Mouse (Mus musculus): Measurements from ENCODE around the gene E130114P18Rik. TPM values are rescaled to one million over a fixed set of nuclear protein-coding genes. Genes with fewer than 3 reads are reported as not detected.

E130114P18Rik gene
- polyA plus RNA-seq, 1 experiment from 2014 or later, result 6.3 TPM

DNA sequence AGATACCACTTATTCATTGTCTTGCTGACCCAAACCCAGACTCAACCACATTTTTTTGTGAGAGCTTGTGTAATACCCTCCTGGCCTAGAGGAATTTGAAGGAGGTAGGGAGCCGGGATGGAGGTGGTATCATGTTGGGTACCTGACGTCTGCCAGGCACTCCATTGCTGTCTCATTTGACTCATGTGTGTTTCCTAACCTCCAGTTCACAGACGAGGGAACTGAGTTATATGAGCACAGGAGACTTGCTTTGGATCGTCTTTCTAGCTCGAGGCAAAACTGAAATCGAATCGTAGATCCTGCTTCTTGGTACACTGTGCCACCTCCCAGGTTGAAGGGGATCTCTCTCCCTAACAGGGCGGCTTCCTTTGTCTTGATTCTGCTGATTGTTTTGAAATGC is 41.2 kb upstream of the E130114P18Rik start:
- Histone ChIP-seq H3K4me1 (ENCODE audit: control insufficient read depth, insufficient read depth, low read length) (peaks cover 5% of the 10 kb centered on the region; the same call in 1 of the 2 replicates), H3K27ac (ENCODE audit: low read length) (no peak overlapping the region), H3K4me2 (replicated peaks; ENCODE audit: low read depth, low read length) (no peak overlapping the region), H3K27me3 (ENCODE audit: control insufficient read depth, insufficient read depth, low read length) (no peaks in the 10 kb centered on the region), H3K9ac (replicated peaks; ENCODE audit: low read depth, low read length) (no peak overlapping the region), H3K36me3 (ENCODE audit: control insufficient read depth, insufficient read depth, low read length) (no peaks in the 10 kb centered on the region), H3K9me3 (ENCODE audit: control insufficient read depth, low read depth, low read length) (no peaks in the 10 kb centered on the region), H3K4me3 (ENCODE audit: low read depth, low read length) (no peak overlapping the region)
- ATAC-seq (ENCODE audit: insufficient number of reproducible peaks, insufficient read depth, low FRiP score, low read depth), result no peak
- WGBS, result 89% methylated on average over 8 of the region's 8 CpGs

DNA sequence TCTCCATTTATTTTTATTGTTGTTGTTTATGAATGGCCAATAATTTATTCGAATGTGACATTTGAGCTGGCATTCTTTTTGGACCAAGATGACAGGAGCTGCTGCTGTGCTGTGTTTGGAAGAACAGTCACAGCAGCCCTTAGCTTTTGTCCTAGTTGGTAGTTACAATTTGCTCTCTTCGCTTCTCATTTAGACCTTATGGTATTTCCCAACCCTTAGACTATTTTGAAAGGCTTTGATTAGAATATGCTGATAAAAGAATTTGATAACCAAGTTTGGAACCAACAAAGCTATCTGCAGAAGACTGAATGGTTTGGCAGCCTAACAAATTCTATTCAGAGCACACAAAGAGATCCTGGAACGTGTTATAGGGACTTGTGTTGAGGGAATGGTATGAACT is 40.6 kb upstream of the E130114P18Rik start:
- no peaks in the 10 kb centered on the region for H3K9me3 ChIP-seq (ENCODE audit: control insufficient read depth, low read depth, low read length)
- H3K27me3 ChIP-seq (ENCODE audit: control insufficient read depth, insufficient read depth, low read length), result no peaks in the 10 kb centered on the region
- no peak overlapping the region for H3K27ac ChIP-seq (ENCODE audit: low read length)
- H3K9ac ChIP-seq (replicated peaks; ENCODE audit: low read depth, low read length), result no peak overlapping the region
- WGBS, result 85% methylated on average over 3 of the region's 3 CpGs
- peaks cover 2% of the 10 kb centered on the region; the same call in 1 of the 2 replicates for H3K4me1 ChIP-seq (ENCODE audit: control insufficient read depth, insufficient read depth, low read length)
- H3K4me2 ChIP-seq (replicated peaks; ENCODE audit: low read depth, low read length), result no peak overlapping the region
- no peaks in the 10 kb centered on the region for H3K36me3 ChIP-seq (ENCODE audit: control insufficient read depth, insufficient read depth, low read length)
- ATAC-seq (ENCODE audit: insufficient number of reproducible peaks, insufficient read depth, low FRiP score, low read depth), result no peak
- H3K4me3 ChIP-seq (ENCODE audit: low read depth, low read length), result no peak overlapping the region

GRCm38 (mm10) chr4:97817741-97818140 is 39.9 kb upstream of the E130114P18Rik start:
- no peaks in the 10 kb centered on the region for H3K27me3 ChIP-seq (ENCODE audit: control insufficient read depth, insufficient read depth, low read length)
- no peaks in the 10 kb centered on the region for H3K36me3 ChIP-seq (ENCODE audit: control insufficient read depth, insufficient read depth, low read length)
- no peak overlapping the region for H3K27ac ChIP-seq (ENCODE audit: low read length)
- H3K4me1 ChIP-seq (ENCODE audit: control insufficient read depth, insufficient read depth, low read length), result peaks cover 2% of the 10 kb centered on the region; the same call in 1 of the 2 replicates
- H3K4me2 ChIP-seq (replicated peaks; ENCODE audit: low read depth, low read length), result no peak overlapping the region
- no peak overlapping the region for H3K4me3 ChIP-seq (ENCODE audit: low read depth, low read length)
- ATAC-seq (ENCODE audit: insufficient number of reproducible peaks, insufficient read depth, low FRiP score, low read depth), result no peak
- no peak overlapping the region for H3K9ac ChIP-seq (replicated peaks; ENCODE audit: low read depth, low read length)
- WGBS, result 86% methylated on average over 1 of the region's 1 CpGs
- no peaks in the 10 kb centered on the region for H3K9me3 ChIP-seq (ENCODE audit: control insufficient read depth, low read depth, low read length)

DNA sequence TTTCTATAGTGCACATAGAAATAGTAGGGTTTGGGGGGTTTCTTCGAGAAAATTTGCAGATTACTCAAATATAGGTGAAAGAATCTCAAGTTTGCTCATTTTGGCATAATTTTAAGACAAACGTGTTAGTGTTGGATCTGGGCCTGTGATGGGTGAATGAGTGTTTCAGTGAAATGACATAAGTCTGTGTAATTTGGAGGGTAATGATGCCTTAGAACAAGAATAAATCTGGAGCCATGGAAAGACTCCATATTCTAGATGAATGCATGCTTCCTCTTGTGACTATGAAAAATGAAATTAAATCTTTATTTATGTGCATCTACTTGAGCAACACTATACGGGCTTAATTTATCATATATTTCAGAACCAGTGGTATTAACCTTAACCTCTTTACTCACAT is 38.9 kb upstream of the E130114P18Rik start:
- no peak overlapping the region for H3K4me3 ChIP-seq (ENCODE audit: low read depth, low read length)
- H3K27ac ChIP-seq (ENCODE audit: low read length), result no peak overlapping the region
- no peak overlapping the region for H3K9ac ChIP-seq (replicated peaks; ENCODE audit: low read depth, low read length)
- no peaks in the 10 kb centered on the region for H3K36me3 ChIP-seq (ENCODE audit: control insufficient read depth, insufficient read depth, low read length)
- H3K27me3 ChIP-seq (ENCODE audit: control insufficient read depth, insufficient read depth, low read length), result no peaks in the 10 kb centered on the region
- ATAC-seq (ENCODE audit: insufficient number of reproducible peaks, insufficient read depth, low FRiP score, low read depth), result no peak
- no peaks in the 10 kb centered on the region for H3K9me3 ChIP-seq (ENCODE audit: control insufficient read depth, low read depth, low read length)
- H3K4me1 ChIP-seq (ENCODE audit: control insufficient read depth, insufficient read depth, low read length), result peaks cover 2% of the 10 kb centered on the region; the same call in 1 of the 2 replicates
- WGBS, result 75% methylated on average over 3 of the region's 3 CpGs
- H3K4me2 ChIP-seq (replicated peaks; ENCODE audit: low read depth, low read length), result no peak overlapping the region

GRCm38 (mm10) chr4:97816001-97816400 is 38.1 kb upstream of the E130114P18Rik start:
- Histone ChIP-seq H3K4me3 (ENCODE audit: low read depth, low read length) (no peak overlapping the region), H3K4me1 (ENCODE audit: control insufficient read depth, insufficient read depth, low read length) (no peaks in the 10 kb centered on the region), H3K4me2 (replicated peaks; ENCODE audit: low read depth, low read length) (no peak overlapping the region), H3K27me3 (ENCODE audit: control insufficient read depth, insufficient read depth, low read length) (no peaks in the 10 kb centered on the region), H3K9ac (replicated peaks; ENCODE audit: low read depth, low read length) (no peak overlapping the region), H3K36me3 (ENCODE audit: control insufficient read depth, insufficient read depth, low read length) (no peaks in the 10 kb centered on the region), H3K9me3 (ENCODE audit: control insufficient read depth, low read depth, low read length) (no peaks in the 10 kb centered on the region), H3K27ac (ENCODE audit: low read length) (no peak overlapping the region)
- no peak for ATAC-seq (ENCODE audit: insufficient number of reproducible peaks, insufficient read depth, low FRiP score, low read depth)

- 91% methylated on average over 7 of the region's 7 CpGs for WGBS
These were observed 36.6 kb upstream of the E130114P18Rik start for GRCm38 (mm10) chr4:97814515-97814914.

GRCm38 (mm10) chr4:97813996-97814395 is 36.1 kb upstream of the E130114P18Rik start:
- 50% methylated on average over 4 of the region's 4 CpGs for WGBS
- ATAC-seq (ENCODE audit: insufficient number of reproducible peaks, insufficient read depth, low FRiP score, low read depth), result no peak
- Histone ChIP-seq H3K4me2 (replicated peaks; ENCODE audit: low read depth, low read length) (no peak overlapping the region), H3K4me1 (ENCODE audit: control insufficient read depth, insufficient read depth, low read length) (0 out of 2 replicates have a peak, but pooled peaks cover 3% of the 10 kb centered on the region), H3K9ac (replicated peaks; ENCODE audit: low read depth, low read length) (no peak overlapping the region), H3K9me3 (ENCODE audit: control insufficient read depth, low read depth, low read length) (no peaks in the 10 kb centered on the region), H3K27ac (ENCODE audit: low read length) (no peak overlapping the region), H3K4me3 (ENCODE audit: low read depth, low read length) (no peak overlapping the region), H3K36me3 (ENCODE audit: control insufficient read depth, insufficient read depth, low read length) (no peaks in the 10 kb centered on the region), H3K27me3 (ENCODE audit: control insufficient read depth, insufficient read depth, low read length) (no peaks in the 10 kb centered on the region)

More at GRCm38 (mm10) chr4:97814515-97814914, 36.6 kb upstream of the E130114P18Rik start:
- Histone ChIP-seq H3K4me2 (replicated peaks; ENCODE audit: low read depth, low read length) (no peak overlapping the region), H3K4me3 (ENCODE audit: low read depth, low read length) (no peak overlapping the region), H3K27me3 (ENCODE audit: control insufficient read depth, insufficient read depth, low read length) (no peaks in the 10 kb centered on the region), H3K4me1 (ENCODE audit: control insufficient read depth, insufficient read depth, low read length) (no peaks in the 10 kb centered on the region), H3K27ac (ENCODE audit: low read length) (no peak overlapping the region), H3K9me3 (ENCODE audit: control insufficient read depth, low read depth, low read length) (no peaks in the 10 kb centered on the region), H3K9ac (replicated peaks; ENCODE audit: low read depth, low read length) (no peak overlapping the region), H3K36me3 (ENCODE audit: control insufficient read depth, insufficient read depth, low read length) (no peaks in the 10 kb centered on the region)
- no peak for ATAC-seq (ENCODE audit: insufficient number of reproducible peaks, insufficient read depth, low FRiP score, low read depth)

GRCm38 (mm10) chr4:97813035-97813434 is 35.2 kb upstream of the E130114P18Rik start:
- WGBS, result 70% methylated on average over 5 of the region's 5 CpGs
- H3K9ac ChIP-seq (replicated peaks; ENCODE audit: low read depth, low read length), result no peak overlapping the region
- H3K9me3 ChIP-seq (ENCODE audit: control insufficient read depth, low read depth, low read length), result no peaks in the 10 kb centered on the region
- no peak for ATAC-seq (ENCODE audit: insufficient number of reproducible peaks, insufficient read depth, low FRiP score, low read depth)
- no peak overlapping the region; the same call in 1 of the 2 replicates for H3K27ac ChIP-seq (ENCODE audit: low read length)
- H3K27me3 ChIP-seq (ENCODE audit: control insufficient read depth, insufficient read depth, low read length), result no peaks in the 10 kb centered on the region
- 0 out of 2 replicates have a peak, but pooled peaks cover 3% of the 10 kb centered on the region for H3K4me1 ChIP-seq (ENCODE audit: control insufficient read depth, insufficient read depth, low read length)
- no peak overlapping the region for H3K4me3 ChIP-seq (ENCODE audit: low read depth, low read length)
- H3K36me3 ChIP-seq (ENCODE audit: control insufficient read depth, insufficient read depth, low read length), result no peaks in the 10 kb centered on the region
- H3K4me2 ChIP-seq (replicated peaks; ENCODE audit: low read depth, low read length), result no peak overlapping the region

GRCm38 (mm10) chr4:97810348-97810939 is 32.6 kb upstream of the E130114P18Rik start:
- Histone ChIP-seq H3K4me3 (ENCODE audit: low read depth, low read length) (no peak overlapping the region), H3K4me1 (ENCODE audit: control insufficient read depth, insufficient read depth, low read length) (peaks cover 7% of the 10 kb centered on the region), H3K9me3 (ENCODE audit: control insufficient read depth, low read depth, low read length) (no peaks in the 10 kb centered on the region), H3K27me3 (ENCODE audit: control insufficient read depth, insufficient read depth, low read length) (no peaks in the 10 kb centered on the region), H3K4me2 (replicated peaks; ENCODE audit: low read depth, low read length) (no peak overlapping the region), H3K9ac (replicated peaks; ENCODE audit: low read depth, low read length) (no peak overlapping the region), H3K27ac (ENCODE audit: low read length) (no peak overlapping the region), H3K36me3 (ENCODE audit: control insufficient read depth, insufficient read depth, low read length) (no peaks in the 10 kb centered on the region)
- WGBS, result 84% methylated on average over 7 of the region's 7 CpGs
- no peak for ATAC-seq (ENCODE audit: insufficient number of reproducible peaks, insufficient read depth, low FRiP score, low read depth)
